Mouse (Mus musculus): ENCODE measurements around the gene Ggnbp2. TPM values are rescaled to one million over a fixed set of nuclear protein-coding genes. Genes with fewer than 3 reads are reported as not detected.
"Not testable (repeated sequence)": the region's sequence is repeated elsewhere in the genome, so short reads cannot be mapped to it uniquely, and the experiment has no call there.

Ggnbp2 gene
- polyA plus RNA-seq, 1 experiment from 2014 or later, result 55.7 TPM

- Histone ChIP-seq H3K4me1 (no peaks in the 10 kb centered on the region), H3K9me3 (replicated peaks) (no peaks in the 10 kb centered on the region), H3K4me3 (no peak overlapping the region), H3K27me3 (ENCODE audit: low read depth, poor library complexity, severe bottlenecking) (no peaks in the 10 kb centered on the region), H3K36me3 (peaks cover 91% of the 10 kb centered on the region), H3K27ac (replicated peaks) (no peak overlapping the region)
- DNase-seq (ENCODE audit: low spot score), result no peak
- 94% methylated on average over 7 of the region's 7 CpGs for WGBS
Measured at GRCm38 (mm10) chr11:84891705-84892104, 21.1 kb upstream of the Ggnbp2 start.

DNA sequence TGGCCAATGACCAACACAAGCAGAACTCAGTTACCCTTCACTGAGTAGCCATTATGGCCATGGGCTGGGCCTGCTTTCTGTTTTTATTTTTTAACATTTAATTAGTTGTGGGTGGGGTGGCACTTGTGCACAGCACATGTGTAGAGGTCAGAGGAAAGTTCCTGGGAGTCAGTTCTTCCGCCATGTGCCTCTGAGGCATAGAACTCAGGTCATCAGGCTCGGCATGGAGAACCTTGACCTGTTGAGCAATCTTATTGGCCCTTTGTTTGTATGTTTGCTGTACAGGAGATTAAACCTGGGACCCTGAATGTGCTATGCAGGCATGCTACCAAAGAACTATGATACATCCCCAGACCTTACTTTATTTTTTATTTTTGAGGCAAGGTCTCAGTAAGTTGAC lies 18.9 kb upstream of the Ggnbp2 start:
- DNase-seq (ENCODE audit: low spot score), result no peak
- H3K27ac ChIP-seq (replicated peaks), result no peak overlapping the region
- H3K36me3 ChIP-seq, result peaks cover 91% of the 10 kb centered on the region
- H3K4me3 ChIP-seq, result no peak overlapping the region
- WGBS, result 86% methylated on average over 2 of the region's 2 CpGs
- H3K27me3 ChIP-seq (ENCODE audit: low read depth, poor library complexity, severe bottlenecking), result no peaks in the 10 kb centered on the region
- H3K9me3 ChIP-seq (replicated peaks), result no peaks in the 10 kb centered on the region
- H3K4me1 ChIP-seq, result no peaks in the 10 kb centered on the region

DNA sequence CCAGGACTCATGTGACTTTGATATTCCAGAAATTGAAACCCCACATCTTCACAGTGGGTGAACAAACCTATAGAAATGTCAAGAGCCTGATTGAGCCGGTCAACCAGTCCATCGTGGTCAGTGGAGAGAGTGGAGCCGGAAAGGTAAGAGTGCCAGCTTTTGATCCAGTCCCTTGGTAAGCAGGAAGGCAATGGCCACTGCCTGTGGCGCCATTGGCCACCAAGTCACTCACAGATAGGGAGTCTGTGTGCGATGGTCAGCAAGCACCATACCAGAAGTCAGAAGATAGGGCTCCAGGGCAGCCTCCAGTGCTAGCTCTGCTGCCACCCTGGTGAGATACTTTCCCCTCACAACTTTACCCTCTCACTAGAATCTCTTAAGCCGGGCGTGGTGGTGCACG lies 17.4 kb upstream of the Ggnbp2 start:
- Histone ChIP-seq H3K27me3 (ENCODE audit: low read depth, poor library complexity, severe bottlenecking) (no peaks in the 10 kb centered on the region), H3K27ac (replicated peaks) (no peak overlapping the region), H3K9me3 (replicated peaks) (no peaks in the 10 kb centered on the region), H3K36me3 (peaks cover 94% of the 10 kb centered on the region), H3K4me3 (no peak overlapping the region), H3K4me1 (no peaks in the 10 kb centered on the region)
- no peak for DNase-seq (ENCODE audit: low spot score)
- 98% methylated on average over 8 of the region's 8 CpGs for WGBS

DNA sequence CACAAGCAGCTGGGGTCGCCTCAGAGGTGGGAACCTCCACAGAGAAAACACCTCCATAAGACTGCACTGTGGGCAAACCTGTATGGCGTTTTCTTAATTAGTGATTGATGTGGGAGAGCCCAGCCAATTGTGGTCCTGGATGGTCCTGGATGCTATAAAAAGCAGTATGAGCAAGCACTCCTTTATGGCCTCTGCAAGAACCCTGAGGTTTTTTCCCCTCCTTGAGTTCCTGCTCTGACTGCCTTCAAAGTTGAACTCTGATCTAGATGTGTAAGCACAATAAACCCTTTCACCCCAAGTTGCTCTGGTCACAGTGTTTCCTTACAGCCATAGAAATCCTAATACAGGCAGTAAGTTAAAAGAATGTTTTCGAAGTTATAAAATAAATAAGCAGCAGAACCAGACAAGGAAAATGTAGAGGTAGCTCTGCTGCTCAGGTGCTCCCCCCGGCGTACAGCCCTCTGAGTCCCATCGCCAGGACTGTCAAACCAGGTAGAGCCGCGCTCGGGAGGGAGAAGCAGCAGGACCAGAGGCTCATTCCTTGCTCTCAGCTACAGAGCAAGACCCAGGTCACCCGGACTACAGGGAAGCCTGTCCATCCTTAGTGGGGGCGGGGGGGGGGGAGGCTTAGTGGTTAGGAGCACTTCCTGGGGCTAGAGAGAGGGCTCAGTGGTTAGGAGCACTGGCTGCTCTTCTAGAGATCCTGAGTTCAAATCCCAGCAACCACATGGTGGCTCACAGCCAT lies 16.3 kb upstream of the Ggnbp2 start:
- H3K9me3 ChIP-seq (replicated peaks), result no peaks in the 10 kb centered on the region
- peaks cover 94% of the 10 kb centered on the region for H3K36me3 ChIP-seq
- H3K4me3 ChIP-seq, result no peak overlapping the region
- no peak overlapping the region for H3K27ac ChIP-seq (replicated peaks)
- H3K27me3 ChIP-seq (ENCODE audit: low read depth, poor library complexity, severe bottlenecking), result no peaks in the 10 kb centered on the region
- 91% methylated on average over 11 of the region's 11 CpGs for WGBS
- peak; percentile 7 for DNase-seq (ENCODE audit: low spot score)
- no peaks in the 10 kb centered on the region for H3K4me1 ChIP-seq

GRCm38 (mm10) chr11:84886236-84886635 lies 15.6 kb upstream of the Ggnbp2 start:
- Histone ChIP-seq H3K4me3 (no peak overlapping the region), H3K27me3 (ENCODE audit: low read depth, poor library complexity, severe bottlenecking) (no peaks in the 10 kb centered on the region), H3K36me3 (peaks cover 87% of the 10 kb centered on the region), H3K4me1 (peaks cover 3% of the 10 kb centered on the region), H3K9me3 (replicated peaks) (no peaks in the 10 kb centered on the region), H3K27ac (replicated peaks) (no peak overlapping the region)
- WGBS, result 93% methylated on average over 5 of the region's 5 CpGs
- DNase-seq (ENCODE audit: low spot score), result no peak

GRCm38 (mm10) chr11:84885238-84885637 lies 14.6 kb upstream of the Ggnbp2 start:
- no peak for DNase-seq (ENCODE audit: low spot score)
- WGBS, result 85% methylated on average over 4 of the region's 4 CpGs
- Histone ChIP-seq H3K27me3 (ENCODE audit: low read depth, poor library complexity, severe bottlenecking) (no peaks in the 10 kb centered on the region), H3K4me3 (no peak overlapping the region), H3K27ac (replicated peaks) (no peak overlapping the region), H3K4me1 (peaks cover 11% of the 10 kb centered on the region), H3K36me3 (peaks cover 83% of the 10 kb centered on the region), H3K9me3 (replicated peaks) (no peaks in the 10 kb centered on the region)

DNA sequence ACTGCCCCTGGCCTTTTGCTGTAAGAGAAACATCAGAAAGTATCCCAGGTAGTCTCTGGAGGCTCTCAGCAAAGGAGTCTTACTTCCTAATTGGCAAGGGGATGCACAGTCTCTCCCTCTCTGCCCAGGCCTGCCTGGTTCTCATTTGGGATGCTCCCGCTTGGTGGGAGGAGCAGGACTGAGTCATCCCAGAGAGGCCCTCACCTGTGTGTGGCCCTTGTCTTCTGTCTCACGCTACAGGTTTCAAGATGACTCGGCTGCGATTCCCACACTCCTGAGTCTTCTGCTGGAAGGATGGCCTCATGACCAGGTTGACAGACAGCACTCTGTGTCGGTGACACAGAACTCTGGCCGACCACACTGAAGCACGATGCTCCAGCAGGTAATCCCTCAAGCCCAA lies 11.7 kb upstream of the Ggnbp2 start:
- H3K36me3 ChIP-seq, result peaks cover 63% of the 10 kb centered on the region

DNA sequence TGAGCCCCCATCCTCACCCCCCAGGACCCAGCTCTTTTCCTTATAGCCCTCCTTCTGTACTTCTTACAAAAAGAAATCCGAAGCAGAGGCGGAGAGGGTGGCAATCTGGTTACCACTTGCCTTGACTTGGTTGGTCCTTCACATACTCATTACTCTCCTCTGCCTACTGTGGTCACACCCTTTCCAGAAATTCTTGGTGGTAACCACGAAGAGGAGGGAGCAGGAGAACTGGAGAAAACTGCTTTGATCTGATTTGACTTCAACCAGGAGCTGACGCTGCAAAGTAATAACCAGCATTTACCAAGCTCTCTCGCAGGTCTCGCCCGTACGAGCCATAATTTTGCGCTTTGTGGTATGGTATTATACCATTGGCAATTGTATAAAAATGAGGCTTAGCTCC lies 10.4 kb upstream of the Ggnbp2 start:
- H3K36me3 ChIP-seq, result peaks cover 63% of the 10 kb centered on the region
- WGBS, result 64% methylated on average over 9 of the region's 9 CpGs
- peak overlapping the region; percentile 63 for H3K4me3 ChIP-seq
- peaks cover 24% of the 10 kb centered on the region for H3K4me1 ChIP-seq
- H3K27ac ChIP-seq (replicated peaks), result peak overlapping the region; percentile 92
- no peaks in the 10 kb centered on the region for H3K27me3 ChIP-seq (ENCODE audit: low read depth, poor library complexity, severe bottlenecking)
- no peaks in the 10 kb centered on the region for H3K9me3 ChIP-seq (replicated peaks)
- no peak for DNase-seq (ENCODE audit: low spot score)

More for the DNA sequence above, 11.7 kb upstream of the Ggnbp2 start:
- WGBS, result 92% methylated on average over 7 of the region's 7 CpGs
- Histone ChIP-seq H3K4me3 (no peak overlapping the region), H3K27ac (replicated peaks) (no peak overlapping the region), H3K4me1 (peaks cover 24% of the 10 kb centered on the region), H3K27me3 (ENCODE audit: low read depth, poor library complexity, severe bottlenecking) (no peaks in the 10 kb centered on the region), H3K9me3 (replicated peaks) (no peaks in the 10 kb centered on the region)
- peak; percentile 8 for DNase-seq (ENCODE audit: low spot score)

GRCm38 (mm10) chr11:84880465-84880961 lies 9.9 kb upstream of the Ggnbp2 start:
- no peaks in the 10 kb centered on the region for H3K27me3 ChIP-seq (ENCODE audit: low read depth, poor library complexity, severe bottlenecking)
- H3K9me3 ChIP-seq (replicated peaks), result no peaks in the 10 kb centered on the region
- H3K27ac ChIP-seq (replicated peaks), result peak overlapping the region; percentile 92
- peaks cover 24% of the 10 kb centered on the region for H3K4me1 ChIP-seq
- peaks cover 58% of the 10 kb centered on the region for H3K36me3 ChIP-seq
- H3K4me3 ChIP-seq, result peak overlapping the region; percentile 63
- peak; percentile 81 for DNase-seq (ENCODE audit: low spot score)
- WGBS, result under 1% methylated on average over 24 of the region's 24 CpGs

DNA sequence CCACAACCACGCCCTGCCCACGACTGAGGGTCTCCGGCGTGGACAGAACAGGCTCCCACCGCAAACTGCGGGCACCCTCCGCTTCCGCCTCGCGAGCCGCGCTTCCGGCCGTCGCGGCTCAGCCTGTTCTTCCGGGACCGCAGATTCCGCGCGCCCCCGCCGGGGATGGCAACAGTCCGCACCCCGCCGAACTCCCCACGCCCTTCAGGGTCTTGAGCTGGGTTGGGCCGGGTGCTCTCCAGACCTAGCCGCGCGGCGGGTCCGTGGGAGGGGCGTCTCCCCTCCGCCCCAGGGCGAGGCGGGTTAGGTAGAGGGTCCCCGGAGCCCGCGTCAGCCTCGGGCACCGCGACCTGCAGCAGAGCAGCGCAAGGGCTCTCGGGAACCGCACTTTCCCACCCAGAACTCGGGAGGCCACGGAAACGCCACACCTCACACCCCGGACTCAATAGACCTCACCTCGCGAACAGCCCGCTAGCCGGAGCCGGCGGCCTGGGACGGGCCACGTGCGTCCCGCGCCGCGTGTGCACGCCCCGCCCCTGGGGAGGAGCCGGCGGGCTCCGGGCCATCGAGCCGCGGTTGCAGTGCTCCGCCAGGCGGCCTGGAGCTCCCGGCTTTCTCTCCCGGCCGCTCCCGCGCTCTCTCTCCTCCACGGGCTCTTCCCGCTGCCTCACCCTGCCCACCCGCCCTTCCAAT lies 9.3 kb upstream of the Ggnbp2 start, which contains the start of the genes Myo19 and Pigw:
Gene Myo19, plus strand, starts transcription at position 377 of the 693 bp plus-strand sequence.
Gene Pigw, minus strand, starts transcription at position 514 of the 693 bp plus-strand sequence.
- peak within 1 kb of the TSS; percentile 63 for H3K4me3 ChIP-seq
- H3K27ac ChIP-seq (replicated peaks), result peak within 1 kb of the TSS; percentile 92
- DNase-seq (ENCODE audit: low spot score), result peak; percentile 64
- H3K27me3 ChIP-seq (ENCODE audit: low read depth, poor library complexity, severe bottlenecking), result no peaks in the 10 kb centered on the region
- peaks cover 52% of the 10 kb centered on the region for H3K36me3 ChIP-seq
- H3K4me1 ChIP-seq, result peaks cover 24% of the 10 kb centered on the region
- under 1% methylated on average over 81 of the region's 81 CpGs for WGBS
- H3K9me3 ChIP-seq (replicated peaks), result no peaks in the 10 kb centered on the region

DNA sequence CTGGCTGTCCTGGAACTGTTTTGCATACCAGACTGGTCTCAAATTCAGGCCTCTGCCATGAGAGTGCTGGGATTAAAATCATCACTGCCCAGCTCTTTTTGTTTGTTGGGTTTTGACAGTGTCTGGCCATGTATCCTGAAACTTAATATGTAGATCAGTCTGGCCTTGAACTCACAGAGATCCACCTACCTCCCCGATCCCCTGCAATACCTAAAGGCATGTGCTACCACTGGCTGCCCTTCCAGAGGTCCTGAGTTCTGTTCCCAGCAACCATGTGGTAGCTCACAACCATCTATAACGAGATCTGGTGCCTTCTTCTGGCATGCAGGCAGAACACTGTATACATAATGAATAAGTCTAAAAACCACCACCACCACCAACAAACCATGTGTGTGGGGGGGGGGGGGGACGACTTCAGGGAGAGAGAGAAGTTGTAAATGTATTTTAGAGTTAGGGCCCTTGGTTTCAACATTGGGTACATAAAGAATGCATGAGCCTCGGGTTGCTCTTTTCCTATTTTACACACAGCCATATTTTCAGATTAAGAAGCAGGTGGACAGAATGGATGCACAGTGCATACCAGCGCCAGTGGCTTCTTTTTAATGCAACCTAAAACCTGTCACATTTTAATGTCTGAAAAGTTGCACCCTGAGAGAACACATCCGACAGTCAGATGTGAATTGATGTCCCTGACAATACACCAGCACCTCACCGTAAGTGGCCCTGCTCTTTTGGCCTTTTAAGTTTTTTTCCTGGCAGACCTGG lies 8.6 kb upstream of the Ggnbp2 start:
- no peaks in the 10 kb centered on the region for H3K27me3 ChIP-seq (ENCODE audit: low read depth, poor library complexity, severe bottlenecking)
- H3K27ac ChIP-seq (replicated peaks), result peak overlapping the region; percentile 92
- H3K4me3 ChIP-seq, result peak overlapping the region; percentile 63
- DNase-seq (ENCODE audit: low spot score), result no peak
- H3K9me3 ChIP-seq (replicated peaks), result no peaks in the 10 kb centered on the region
- WGBS, result 29% methylated on average over 7 of the region's 7 CpGs
- H3K36me3 ChIP-seq, result peaks cover 45% of the 10 kb centered on the region
- H3K4me1 ChIP-seq, result peaks cover 24% of the 10 kb centered on the region

- H3K27ac ChIP-seq (replicated peaks); DNase-seq (ENCODE audit: low spot score); H3K4me3 ChIP-seq; H3K9me3 ChIP-seq (replicated peaks); H3K27me3 ChIP-seq (ENCODE audit: low read depth, poor library complexity, severe bottlenecking): not testable (repeated sequence)
- H3K36me3 ChIP-seq, result peaks cover 22% of the 10 kb centered on the region
- 75% methylated on average over 1 of the region's 1 CpGs for WGBS
- peaks cover 27% of the 10 kb centered on the region for H3K4me1 ChIP-seq
Measured at GRCm38 (mm10) chr11:84876020-84876419, 5.4 kb upstream of the Ggnbp2 start.

Measured in midbrain, embryonic 10.5 days (tissue).